Mouse (Mus musculus) testis, adult 2 months (tissue): Measurements from ENCODE around the gene Arhgef16.

ENCODE experiments used
- CTCF ChIP-seq: fragments of 200-500 bp; IDR thresholded peaks from 2 replicates; pipeline ENCODE4 v1.5.1; 2012; ENCODE audit warnings: low read depth, mild to moderate bottlenecking, inconsistent platforms, low read length, moderate library complexity; ENCODE audit not compliant: control insufficient read depth, insufficient read depth, insufficient replicate concordance
- POLR2A ChIP-seq: fragments of 200-500 bp; IDR thresholded peaks from 2 replicates; pipeline ENCODE4 v1.6.1; 2012; ENCODE audit warnings: low read depth, mild to moderate bottlenecking, inconsistent platforms, low read length, moderate library complexity; ENCODE audit not compliant: control insufficient read depth

- no peak for TF ChIP-seq CTCF
- TF ChIP-seq POLR2A = no peak
Observed at GRCm38 (mm10) chr4:154245342-154245741, 56.1 kb downstream of the Arhgef16 start.
